Mouse (Mus musculus): ENCODE measurements around the gene Ankrd55.

- TF ChIP-seq CTCF (IDR thresholded peaks at IDR 0.05; ENCODE audit: extremely low read depth, insufficient read depth, insufficient read length, insufficient replicate concordance) (no peak), POLR2A (IDR thresholded peaks at IDR 0.05; ENCODE audit: low read depth, low read length) (no peak)
Measured at GRCm38 (mm10) chr13:112289981-112290380, 1.7 kb downstream of the Ankrd55 start.

Data from spleen, adult 2 months (tissue).